Mouse (Mus musculus) forebrain, embryonic 13.5 days (tissue): ENCODE results near the gene Ccl6. TPM values are rescaled to one million over a fixed set of nuclear protein-coding genes. Genes with fewer than 3 reads are reported as not detected.

Source experiments
- ATAC-seq: fragments of 200-750 bp; cut with Nextera tagmentation; 2 replicates; pipeline ENCODE4 v1.8.0; 2017
- H3K27ac ChIP-seq: fragments of 300-500 bp; sonication (generic); 2 replicates; pipeline ENCODE4 v1.5.1; 2015; ENCODE audit warnings: inconsistent platforms, mild to moderate bottlenecking, moderate library complexity
- H3K27me3 ChIP-seq: fragments of 300-500 bp; sonication (generic); 2 replicates; pipeline ENCODE4 v1.6.1; 2015; ENCODE audit warnings: mild to moderate bottlenecking, inconsistent platforms
- H3K36me3 ChIP-seq: fragments of 300-500 bp; sonication (generic); 2 replicates; pipeline ENCODE4 v1.6.1; 2015; ENCODE audit warnings: mild to moderate bottlenecking, inconsistent platforms; ENCODE audit not compliant: poor library complexity, severe bottlenecking
- H3K4me1 ChIP-seq: fragments of 300-500 bp; sonication (generic); 2 replicates; pipeline ENCODE4 v1.6.1; 2015; ENCODE audit warnings: inconsistent platforms
- H3K4me2 ChIP-seq: fragments of 300-500 bp; sonication (generic); 2 replicates; pipeline ENCODE4 v1.6.1; 2015; ENCODE audit warnings: inconsistent platforms, mild to moderate bottlenecking, moderate library complexity
- H3K4me3 ChIP-seq: fragments of 300-500 bp; sonication (generic); 2 replicates; pipeline ENCODE4 v1.5.1; 2015; ENCODE audit warnings: mild to moderate bottlenecking, inconsistent platforms
- H3K9ac ChIP-seq: fragments of 300-500 bp; sonication (generic); 2 replicates; pipeline ENCODE4 v1.6.1; 2015; ENCODE audit warnings: mild to moderate bottlenecking, inconsistent platforms
- H3K9me3 ChIP-seq: fragments of 300-500 bp; sonication (generic); replicated peaks from 2 replicates; pipeline ENCODE4 v1.6.1; 2016; ENCODE audit warnings: inconsistent platforms
- WGBS: fragments of 180-500 bp; shearing (Covaris S2); methylation state at CpG from one replicate; pipeline ENCODE4 v1.1.7; 2015; 5-methylcytosine and 5-hydroxymethylcytosine counted together
- polyA plus RNA-seq: library from polyadenylated mRNA; unstranded; fragments of >200 nt; fragmentation: Nextera tagmentation; extraction: Ambion mirVana; gene quantifications from 2 replicates; pipeline ENCODE4 v1.2.1, GENCODE M21; 2015

The Ccl6 gene
- polyA plus RNA-seq, 1 experiment from 2014 or later, result 0.87 TPM

DNA sequence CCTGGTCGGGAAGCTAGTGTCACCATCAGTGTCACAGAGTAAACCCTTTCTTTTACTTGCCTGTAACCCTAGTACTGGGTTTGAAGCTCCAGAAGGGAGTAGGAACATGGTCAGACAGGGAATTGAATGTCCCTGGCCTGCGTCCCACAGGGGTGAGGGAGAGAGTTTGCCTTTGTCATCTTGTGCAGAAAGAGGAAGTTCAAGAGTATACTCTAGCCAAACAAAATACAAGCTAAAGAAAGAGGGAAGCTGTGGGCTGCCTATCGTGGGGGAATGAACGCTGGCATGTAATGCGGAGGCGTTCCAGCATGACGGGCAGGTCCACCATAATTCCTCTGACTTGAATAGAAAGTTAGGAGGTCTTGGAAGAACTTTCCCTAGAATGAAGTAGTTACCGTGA lies 20.7 kb downstream of the Ccl6 start:
- Histone ChIP-seq H3K9me3 (no peaks in the 10 kb centered on the region), H3K4me3 (no peak overlapping the region), H3K4me1 (no peaks in the 10 kb centered on the region), H3K9ac (no peak overlapping the region), H3K27ac (no peak overlapping the region), H3K36me3 (no peaks in the 10 kb centered on the region), H3K27me3 (0 out of 2 replicates have a peak, but pooled peaks cover 2% of the 10 kb centered on the region), H3K4me2 (no peak overlapping the region)
- no peak for ATAC-seq
- WGBS, result 89% methylated on average over 8 of the region's 8 CpGs

GRCm38 (mm10) chr11:83570189-83570588 lies 22.7 kb downstream of the Ccl6 start:
- ATAC-seq, result no peak
- Histone ChIP-seq H3K27ac (no peak overlapping the region), H3K36me3 (no peaks in the 10 kb centered on the region), H3K27me3 (no peaks in the 10 kb centered on the region), H3K4me3 (no peak overlapping the region), H3K9ac (no peak overlapping the region), H3K4me1 (no peaks in the 10 kb centered on the region), H3K9me3 (no peaks in the 10 kb centered on the region), H3K4me2 (no peak overlapping the region)
- 82% methylated on average over 2 of the region's 2 CpGs for WGBS

DNA sequence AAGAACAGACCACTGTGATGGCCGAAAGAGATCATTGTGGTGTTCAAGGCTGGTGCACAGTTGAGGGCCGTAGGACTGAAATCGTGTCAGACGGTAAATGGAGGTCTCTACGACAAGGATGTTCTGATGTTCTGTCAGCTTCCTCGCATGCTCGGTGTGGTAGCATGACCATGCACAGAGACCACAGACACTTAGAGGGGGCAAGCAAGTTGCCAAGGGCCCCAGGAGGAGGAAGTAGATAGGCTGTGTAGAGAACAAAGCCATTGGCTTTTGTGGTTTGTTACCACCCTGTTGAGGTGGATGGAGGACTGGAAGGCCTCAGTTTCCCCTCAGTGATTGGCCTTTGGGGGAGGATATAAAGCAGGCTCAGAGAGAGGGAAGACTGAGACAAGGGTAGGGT lies 23.6 kb downstream of the Ccl6 start:
- Histone ChIP-seq H3K9me3 (no peaks in the 10 kb centered on the region), H3K36me3 (no peaks in the 10 kb centered on the region), H3K4me1 (no peaks in the 10 kb centered on the region), H3K4me2 (no peak overlapping the region), H3K9ac (no peak overlapping the region), H3K27me3 (no peaks in the 10 kb centered on the region), H3K4me3 (no peak overlapping the region), H3K27ac (no peak overlapping the region)
- 98% methylated on average over 7 of the region's 7 CpGs for WGBS
- no peak for ATAC-seq

GRCm38 (mm10) chr11:83568786-83569185 lies 24.1 kb downstream of the Ccl6 start:
- Histone ChIP-seq H3K9me3 (no peaks in the 10 kb centered on the region), H3K27ac (no peak overlapping the region), H3K9ac (no peak overlapping the region), H3K4me1 (no peaks in the 10 kb centered on the region), H3K27me3 (no peaks in the 10 kb centered on the region), H3K36me3 (no peaks in the 10 kb centered on the region), H3K4me2 (no peak overlapping the region), H3K4me3 (no peak overlapping the region)
- no peak for ATAC-seq
- WGBS, result 96% methylated on average over 3 of the region's 3 CpGs

GRCm38 (mm10) chr11:83568061-83568460 lies 24.8 kb downstream of the Ccl6 start:
- Histone ChIP-seq H3K9ac (no peak overlapping the region), H3K4me2 (no peak overlapping the region), H3K36me3 (no peaks in the 10 kb centered on the region), H3K9me3 (no peaks in the 10 kb centered on the region), H3K27me3 (no peaks in the 10 kb centered on the region), H3K4me1 (no peaks in the 10 kb centered on the region), H3K27ac (no peak overlapping the region), H3K4me3 (no peak overlapping the region)
- no peak for ATAC-seq
- WGBS, result 91% methylated on average over 9 of the region's 9 CpGs

- Histone ChIP-seq H3K4me1 (no peaks in the 10 kb centered on the region), H3K27me3 (no peaks in the 10 kb centered on the region), H3K9ac (no peak overlapping the region), H3K4me3 (no peak overlapping the region), H3K4me2 (no peak overlapping the region), H3K27ac (no peak overlapping the region), H3K36me3 (no peaks in the 10 kb centered on the region), H3K9me3 (no peaks in the 10 kb centered on the region)
- ATAC-seq, result no peak
- WGBS, result 67% methylated on average over 7 of the region's 7 CpGs
Observed at GRCm38 (mm10) chr11:83567311-83567710, 25.6 kb downstream of the Ccl6 start.

DNA sequence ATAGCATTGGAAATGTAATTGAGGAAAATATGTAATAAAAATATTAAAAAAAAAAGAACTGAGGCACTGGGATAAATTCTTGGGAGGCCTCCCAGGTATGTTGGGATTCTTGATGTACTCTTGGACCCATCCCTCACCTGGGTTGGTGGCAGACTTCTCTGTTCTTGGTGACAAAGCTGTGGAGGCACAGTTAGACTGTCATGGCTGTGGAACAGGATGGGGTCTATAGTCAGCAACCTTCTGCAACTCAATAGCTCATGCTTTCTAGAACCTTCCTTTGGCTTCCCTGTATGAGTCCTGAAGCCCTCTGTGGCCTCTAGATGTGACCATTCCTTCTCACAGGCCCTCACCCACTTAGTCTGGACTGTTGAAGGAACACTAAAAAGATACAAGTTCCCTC lies 26.3 kb downstream of the Ccl6 start:
- H3K27ac ChIP-seq, result no peak overlapping the region
- H3K9ac ChIP-seq, result no peak overlapping the region
- no peaks in the 10 kb centered on the region for H3K36me3 ChIP-seq
- H3K4me2 ChIP-seq, result no peak overlapping the region
- no peaks in the 10 kb centered on the region for H3K4me1 ChIP-seq
- H3K27me3 ChIP-seq, result no peaks in the 10 kb centered on the region
- H3K4me3 ChIP-seq, result no peak overlapping the region
- H3K9me3 ChIP-seq, result no peaks in the 10 kb centered on the region
- no peak for ATAC-seq

DNA sequence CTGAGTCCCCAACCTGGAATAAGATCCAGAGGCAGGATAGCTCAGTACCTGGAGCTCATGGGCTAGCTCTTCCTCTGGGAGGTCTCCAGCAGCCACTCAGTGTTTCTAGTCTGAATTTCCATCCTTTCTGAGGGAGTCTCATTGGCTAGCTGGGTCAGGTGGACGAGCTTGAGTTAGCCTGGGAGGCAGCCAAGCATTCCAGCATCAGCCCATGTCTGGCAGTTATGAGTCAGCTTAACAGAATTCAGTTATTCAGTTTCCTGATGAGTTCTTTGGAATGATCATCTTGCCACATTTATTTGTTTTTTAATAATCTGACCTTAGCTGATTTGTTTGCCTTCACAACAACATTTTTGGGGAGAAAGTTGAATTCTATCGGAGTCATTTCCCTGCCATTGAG lies 29.1 kb downstream of the Ccl6 start:
- H3K36me3 ChIP-seq, result no peaks in the 10 kb centered on the region
- WGBS, result 85% methylated on average over 2 of the region's 2 CpGs
- H3K9me3 ChIP-seq, result no peaks in the 10 kb centered on the region
- no peaks in the 10 kb centered on the region for H3K4me1 ChIP-seq
- H3K27me3 ChIP-seq, result no peaks in the 10 kb centered on the region
- H3K4me2 ChIP-seq, result no peak overlapping the region
- no peak overlapping the region for H3K9ac ChIP-seq
- no peak overlapping the region for H3K4me3 ChIP-seq
- ATAC-seq, result no peak
- H3K27ac ChIP-seq, result no peak overlapping the region

DNA sequence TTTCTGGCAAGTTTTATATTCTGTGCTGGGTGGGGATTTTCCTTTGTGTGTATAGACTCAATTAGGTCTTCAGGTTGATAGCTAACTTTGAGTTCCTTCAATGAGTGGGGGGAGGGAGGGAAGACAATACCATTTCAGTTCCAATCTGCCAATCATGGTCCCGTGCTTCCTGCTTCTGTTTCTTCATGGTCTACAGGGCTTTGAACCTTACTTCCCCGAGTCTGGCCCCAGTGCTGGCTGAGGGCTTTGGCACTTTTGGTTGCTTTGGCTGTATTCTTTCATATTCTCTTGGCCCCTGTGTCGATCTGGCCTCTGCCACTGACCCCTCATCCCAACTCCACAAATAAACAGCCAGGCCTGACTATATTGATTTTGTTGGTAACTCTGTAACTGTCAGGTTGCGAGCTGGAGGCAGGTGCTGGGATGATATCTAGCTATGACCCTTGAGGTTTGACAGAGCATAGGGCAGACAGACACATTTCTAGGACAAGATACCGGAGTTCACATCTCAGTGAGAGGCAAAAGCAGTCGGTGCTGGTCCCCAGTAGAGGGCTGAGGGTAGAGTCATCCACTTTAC lies 30.5 kb downstream of the Ccl6 start:
- Histone ChIP-seq H3K4me1 (no peaks in the 10 kb centered on the region), H3K27ac (no peak overlapping the region), H3K27me3 (no peaks in the 10 kb centered on the region), H3K9ac (no peak overlapping the region), H3K36me3 (no peaks in the 10 kb centered on the region), H3K9me3 (no peaks in the 10 kb centered on the region), H3K4me3 (no peak overlapping the region), H3K4me2 (no peak overlapping the region)
- ATAC-seq, result no peak
- WGBS, result 74% methylated on average over 6 of the region's 6 CpGs

GRCm38 (mm10) chr11:83560405-83560804 lies 32.5 kb downstream of the Ccl6 start:
- H3K4me1 ChIP-seq, result 0 out of 2 replicates have a peak, but pooled peaks cover 5% of the 10 kb centered on the region
- no peaks in the 10 kb centered on the region for H3K36me3 ChIP-seq
- no peak for ATAC-seq
- no peak overlapping the region for H3K9ac ChIP-seq
- no peak overlapping the region for H3K4me2 ChIP-seq
- no peak overlapping the region for H3K27ac ChIP-seq
- 67% methylated on average over 6 of the region's 6 CpGs for WGBS
- no peak overlapping the region for H3K4me3 ChIP-seq
- H3K27me3 ChIP-seq, result no peaks in the 10 kb centered on the region
- H3K9me3 ChIP-seq, result no peaks in the 10 kb centered on the region

- Histone ChIP-seq H3K36me3 (no peaks in the 10 kb centered on the region), H3K27me3 (no peaks in the 10 kb centered on the region), H3K27ac (no peak overlapping the region), H3K9ac (0 out of 2 replicates have a peak overlapping the region, but pooled peaks have one; percentile 12), H3K4me3 (no peak overlapping the region), H3K4me2 (no peak overlapping the region), H3K4me1 (0 out of 2 replicates have a peak, but pooled peaks cover 5% of the 10 kb centered on the region), H3K9me3 (no peaks in the 10 kb centered on the region)
- 33% methylated on average over 10 of the region's 10 CpGs for WGBS
- no peak for ATAC-seq
Observed at GRCm38 (mm10) chr11:83557074-83557473, 35.8 kb downstream of the Ccl6 start.

GRCm38 (mm10) chr11:83556085-83556781 lies 36.7 kb downstream of the Ccl6 start:
- ATAC-seq, result peak; percentile 55; the same call in 1 of the 2 replicates
- Histone ChIP-seq H3K4me2 (no peak overlapping the region), H3K9me3 (no peaks in the 10 kb centered on the region), H3K27ac (no peak overlapping the region), H3K9ac (0 out of 2 replicates have a peak overlapping the region, but pooled peaks have one; percentile 12), H3K27me3 (no peaks in the 10 kb centered on the region), H3K4me1 (0 out of 2 replicates have a peak, but pooled peaks cover 5% of the 10 kb centered on the region), H3K36me3 (no peaks in the 10 kb centered on the region), H3K4me3 (no peak overlapping the region)
- WGBS, result 30% methylated on average over 8 of the region's 8 CpGs

- no peaks in the 10 kb centered on the region for H3K9me3 ChIP-seq
- no peak for ATAC-seq
- no peak overlapping the region for H3K4me2 ChIP-seq
- H3K36me3 ChIP-seq, result no peaks in the 10 kb centered on the region
- WGBS, result 84% methylated on average over 5 of the region's 5 CpGs
- H3K27ac ChIP-seq, result no peak overlapping the region
- H3K27me3 ChIP-seq, result no peaks in the 10 kb centered on the region
- H3K4me3 ChIP-seq, result no peak overlapping the region
- H3K9ac ChIP-seq, result no peak overlapping the region
- 0 out of 2 replicates have a peak, but pooled peaks cover 2% of the 10 kb centered on the region for H3K4me1 ChIP-seq
Observed at GRCm38 (mm10) chr11:83551668-83552067, 41.2 kb downstream of the Ccl6 start.
